In the genomic region with DNA sequence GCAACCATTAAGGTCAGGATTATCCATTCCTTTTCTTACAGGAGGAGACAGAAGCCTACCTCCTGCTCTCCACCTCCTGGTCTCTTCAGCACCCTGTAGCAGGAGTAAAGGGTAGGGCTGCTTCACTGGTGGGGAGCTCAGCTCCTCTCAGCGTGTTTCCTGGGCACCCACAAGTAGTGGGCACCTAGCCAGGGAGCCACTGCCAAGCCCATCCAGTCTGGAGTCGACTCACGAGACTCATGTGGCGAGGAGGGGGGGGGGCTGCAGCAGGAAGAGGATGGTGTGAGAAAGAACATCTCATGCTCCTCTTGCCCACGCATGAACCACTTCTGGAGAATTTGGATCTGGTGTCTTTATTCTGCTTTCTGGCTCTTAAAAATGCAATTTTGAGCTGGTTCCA, we compare ENCODE assay signal across 17 mouse cellular contexts.
DNase-seq lines count a peak whose midpoint lies in the region; ATAC-seq lines count a peak whose summit lies in the region.
"Had no signal": no experiment of that assay in that cellular context is flagged by ENCODE, and none has a peak within 500 bp of the region (broad histone marks: within the 10 kb centered on the region; RNA-seq: fewer than 3 reads in every experiment).

No protein-coding gene starts in this region.

- peak; percentile 32 to 47 for DNase-seq in cerebellum, postnatal 10 days
- DNase-seq in cerebellum, adult 9-11 months = no peak
- DNase-seq in frontal cortex, postnatal 14 days (ENCODE audit: low spot score in 2 of 2) = peak; percentile 42 to 45
- peak; percentile 15 to 72 for DNase-seq in left cerebral cortex, adult 8-10 months (ENCODE audit: low spot score in 2 of 2)
- peak; percentile 71 to 78 for DNase-seq in right cerebral cortex, postnatal 10 days (ENCODE audit: low spot score in 2 of 2)
- DNase-seq in adipocyte (ENCODE audit: low spot score) = no peak
- no peak for DNase-seq in forebrain, embryonic 14.5 days (ENCODE audit: low spot score)
- DNase-seq in urinary bladder, adult 2 months (ENCODE audit: low spot score) = no peak
- DNase-seq: adrenal gland, postnatal 36 days; gastrocnemius, postnatal 36 days; liver; thymus, postnatal 36 days had no signal

- 67% methylated on average over 5 of the region's 5 CpGs for WGBS in forebrain, embryonic 14.5 days

- no peak; the same call in 1 of the 2 replicates for ATAC-seq in forebrain, embryonic 14.5 days
- ATAC-seq: inflammation-experienced regulatory T-cells, adult 6 months; midbrain, embryonic 15.5 days had no signal

- no peaks in the 10 kb centered on the region for H3K27me3 ChIP-seq in forebrain, embryonic 14.5 days (replicated peaks; ENCODE audit: control insufficient read depth, insufficient read depth, low read length)
- H3K27me3 ChIP-seq: lung, embryonic 15.5 days; midbrain, embryonic 15.5 days had no signal

- H3K4me1 ChIP-seq in forebrain, embryonic 14.5 days (ENCODE audit: control insufficient read depth, insufficient read depth, low read length) = no peaks in the 10 kb centered on the region
- H3K4me1 ChIP-seq: lung, embryonic 15.5 days; midbrain, embryonic 15.5 days had no signal

- H3K9me3 ChIP-seq in forebrain, embryonic 14.5 days (replicated peaks; ENCODE audit: control insufficient read depth, low read length) = no peaks in the 10 kb centered on the region
- H3K9me3 ChIP-seq: lung, embryonic 15.5 days; midbrain, embryonic 15.5 days had no signal

- no peak overlapping the region for H3K9ac ChIP-seq in forebrain, embryonic 14.5 days (ENCODE audit: low read length)
- H3K9ac ChIP-seq: lung, embryonic 15.5 days; midbrain, embryonic 15.5 days had no signal

- H3K36me3 ChIP-seq in forebrain, embryonic 14.5 days (ENCODE audit: control insufficient read depth, insufficient read depth, low read length) = no peaks in the 10 kb centered on the region
- H3K36me3 ChIP-seq: lung, embryonic 15.5 days; midbrain, embryonic 15.5 days had no signal

- H3K4me3 ChIP-seq in forebrain, embryonic 14.5 days (ENCODE audit: low read depth, low read length) = no peak overlapping the region
- H3K4me3 ChIP-seq: lung, embryonic 15.5 days; midbrain, embryonic 15.5 days had no signal

- no peak overlapping the region for H3K4me2 ChIP-seq in forebrain, embryonic 14.5 days (ENCODE audit: low read length)
- H3K4me2 ChIP-seq: heart, embryonic 11.5 days; lung, embryonic 15.5 days; midbrain, embryonic 15.5 days had no signal

- H3K27ac ChIP-seq in forebrain, embryonic 14.5 days (ENCODE audit: low read depth, low read length) = no peak overlapping the region
- H3K27ac ChIP-seq: kidney, postnatal 0 days; lung, embryonic 15.5 days; midbrain, embryonic 15.5 days had no signal

Comparison
In these comparisons a context has a peak if more than half of its experiments do, and no peak if none do; other contexts are left out.
1. DNase-seq: peak in cerebellum, postnatal 10 days (2 of 2), frontal cortex, postnatal 14 days (2 of 2), left cerebral cortex, adult 8-10 months (2 of 2) and right cerebral cortex, postnatal 10 days (2 of 2); none in cerebellum, adult 9-11 months (single experiment), adipocyte (single experiment), forebrain, embryonic 14.5 days (single experiment) and urinary bladder, adult 2 months (single experiment).